Mouse (Mus musculus): ENCODE measurements around the gene Hipk2.
A peak's percentile ranks its signal among the peaks of the same experiment; 100 is the strongest.

Hipk2 gene

DNA sequence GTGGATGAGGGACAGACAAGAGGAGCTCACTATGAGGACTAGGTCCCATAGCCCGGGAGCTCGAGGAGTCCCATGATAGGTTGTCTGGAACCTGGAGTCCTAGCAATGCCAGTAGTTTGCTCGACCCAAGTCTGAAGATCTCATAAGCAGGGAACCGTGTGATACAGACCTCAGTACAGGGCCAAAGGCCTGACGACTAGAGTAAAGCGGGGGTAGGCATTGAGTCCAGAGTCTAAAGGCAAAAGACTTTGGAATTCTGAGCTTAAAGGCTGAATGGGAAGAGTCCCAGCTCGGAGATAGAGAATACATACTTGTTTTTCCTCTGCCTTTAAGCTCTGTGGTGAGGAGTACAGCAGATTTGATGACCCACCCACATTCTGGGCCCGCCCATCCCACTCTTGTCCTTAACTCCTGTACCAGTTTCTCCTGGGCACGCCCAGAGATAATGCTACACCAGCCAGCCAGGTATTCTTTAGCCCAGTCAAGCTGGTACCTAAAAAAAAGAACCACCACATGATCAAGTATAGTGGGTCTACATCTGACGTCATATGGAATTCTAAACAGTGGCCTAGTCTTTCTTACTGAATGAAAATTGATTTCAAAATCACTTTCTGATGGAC lies 27.0 kb upstream of the Hipk2 start:
- no peak for DNase-seq (ENCODE audit: extremely low spot score, low spot score)

DNA sequence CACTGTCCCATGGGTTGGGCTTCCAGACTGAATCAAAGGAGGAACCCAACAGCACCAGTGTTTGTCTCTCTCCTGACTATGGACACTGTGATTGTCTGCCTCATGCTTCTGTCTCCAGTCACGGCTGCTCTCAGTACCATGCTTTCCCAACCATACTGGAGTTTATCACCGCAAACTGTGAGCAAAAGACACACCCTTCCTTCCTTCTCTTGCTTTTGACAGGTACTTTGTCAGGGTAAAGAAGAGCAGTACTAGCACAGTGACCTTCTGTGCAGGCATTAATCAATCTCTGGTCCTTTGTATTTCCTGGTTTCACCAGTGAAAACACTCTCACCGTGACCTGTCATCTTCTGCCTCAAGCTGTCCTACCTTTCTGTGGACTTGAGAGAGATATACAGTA lies 25.7 kb upstream of the Hipk2 start:
- DNase-seq (ENCODE audit: extremely low spot score, low spot score) = no peak

DNA sequence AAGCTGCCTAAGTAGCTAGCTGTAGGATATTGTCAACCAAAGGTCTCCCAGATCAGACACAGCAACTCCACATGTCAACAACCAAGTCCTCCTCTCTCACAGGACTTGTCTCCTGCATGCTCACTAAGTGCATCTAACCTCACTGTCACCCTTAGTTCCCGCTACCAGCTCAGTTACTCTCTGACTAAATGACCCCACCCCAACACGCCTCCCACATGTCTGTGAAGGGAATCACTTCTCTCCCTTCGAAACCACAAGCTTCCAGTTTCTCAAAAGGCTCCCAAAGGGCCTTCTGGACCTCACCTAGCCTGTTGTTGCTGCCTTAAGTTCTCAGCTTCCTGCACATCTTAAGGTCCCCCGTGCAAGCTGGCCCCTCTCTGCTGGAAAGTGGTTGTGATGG lies 25.2 kb upstream of the Hipk2 start:
- DNase-seq (ENCODE audit: extremely low spot score, low spot score) = no peak

DNA sequence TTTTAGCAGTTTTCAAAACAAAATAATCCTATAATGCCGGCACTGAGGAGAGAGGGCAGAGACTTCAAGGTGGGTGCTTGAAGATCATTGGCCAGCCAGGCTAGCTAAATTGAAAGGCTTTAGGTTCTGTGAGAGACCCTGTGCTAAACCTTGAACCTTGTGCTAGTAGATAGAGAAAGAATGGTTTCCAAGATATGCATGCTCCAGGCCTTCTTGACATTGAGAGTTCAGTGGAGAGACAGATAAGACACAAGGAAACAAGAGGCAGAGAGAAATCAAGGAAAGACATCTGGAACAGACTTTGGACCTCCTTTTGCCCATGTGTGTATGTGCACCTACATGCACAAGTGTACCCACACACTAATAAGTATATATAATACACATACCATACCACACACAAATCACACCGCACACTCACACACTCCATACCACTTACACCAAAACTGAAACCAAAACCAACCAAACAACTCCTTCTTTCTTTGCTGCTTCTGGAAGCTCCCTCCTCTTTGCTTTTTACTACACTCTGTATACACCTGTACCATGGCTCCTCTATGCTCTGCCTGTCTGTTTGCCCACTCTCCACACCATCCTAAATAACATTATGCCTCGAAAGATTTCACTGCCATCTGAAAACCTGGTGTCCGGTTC lies 24.6 kb upstream of the Hipk2 start:
- DNase-seq (ENCODE audit: extremely low spot score, low spot score) = no peak

DNA sequence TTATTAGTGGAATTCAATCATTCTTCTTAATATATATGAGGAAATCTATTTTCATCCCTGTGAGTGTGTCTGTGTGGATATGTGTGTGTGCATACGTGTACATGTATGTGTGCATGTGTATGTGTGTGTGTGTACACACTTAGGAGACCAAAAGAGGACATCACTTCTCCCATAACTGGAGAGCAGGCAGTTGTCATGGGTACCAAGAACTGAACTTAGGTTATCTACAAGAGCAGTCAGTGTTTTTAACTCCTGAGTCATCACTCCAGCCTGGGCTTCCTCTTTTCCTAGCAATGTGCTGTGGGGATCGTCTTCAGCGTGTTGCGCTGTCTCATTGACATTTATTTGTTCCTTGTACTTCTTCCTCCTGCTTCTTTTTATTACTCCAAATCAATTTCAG lies 24.1 kb upstream of the Hipk2 start:
- no peak for DNase-seq (ENCODE audit: extremely low spot score, low spot score)

DNA sequence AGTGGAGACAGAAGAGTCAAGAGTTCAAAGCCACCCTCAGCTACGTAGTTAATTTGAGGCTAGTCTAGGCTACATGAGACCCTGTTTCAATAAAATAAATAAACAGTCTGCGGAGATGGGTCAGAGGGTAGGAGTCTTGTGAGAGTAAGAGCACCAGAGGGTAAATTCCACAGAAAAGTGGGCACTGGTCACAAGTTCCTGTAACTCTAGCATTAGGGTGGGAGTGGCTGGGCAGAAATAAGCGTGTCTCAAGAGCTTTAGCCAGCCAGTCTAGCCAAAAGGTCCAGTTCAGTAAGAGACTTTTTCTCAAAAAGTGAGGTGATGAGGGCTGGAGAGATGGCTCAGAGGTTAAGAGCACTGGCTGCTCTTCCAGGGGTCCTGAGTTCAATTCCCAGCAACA lies 17.6 kb upstream of the Hipk2 start:
- DNase-seq (ENCODE audit: extremely low spot score, low spot score) = no peak

DNA sequence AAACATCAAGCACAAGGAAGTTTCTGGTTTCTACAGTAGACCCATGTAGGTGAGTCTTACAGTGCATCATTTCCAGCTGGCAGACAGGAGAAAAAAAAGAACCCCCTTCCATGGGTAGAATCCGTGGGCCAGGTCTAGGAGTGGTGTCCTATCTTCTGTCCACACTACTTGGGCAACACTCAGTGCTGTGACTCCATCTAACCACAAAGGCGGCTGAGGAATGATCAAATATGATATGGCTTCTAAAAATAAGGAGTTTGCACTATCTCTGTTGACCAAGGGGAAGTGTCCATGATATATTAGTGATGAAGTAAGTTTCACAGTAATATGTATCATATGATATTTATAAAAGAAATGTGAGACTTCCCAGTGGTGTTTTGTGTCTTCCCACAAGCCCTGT lies 16.1 kb upstream of the Hipk2 start:
- DNase-seq (ENCODE audit: extremely low spot score, low spot score) = no peak

DNA sequence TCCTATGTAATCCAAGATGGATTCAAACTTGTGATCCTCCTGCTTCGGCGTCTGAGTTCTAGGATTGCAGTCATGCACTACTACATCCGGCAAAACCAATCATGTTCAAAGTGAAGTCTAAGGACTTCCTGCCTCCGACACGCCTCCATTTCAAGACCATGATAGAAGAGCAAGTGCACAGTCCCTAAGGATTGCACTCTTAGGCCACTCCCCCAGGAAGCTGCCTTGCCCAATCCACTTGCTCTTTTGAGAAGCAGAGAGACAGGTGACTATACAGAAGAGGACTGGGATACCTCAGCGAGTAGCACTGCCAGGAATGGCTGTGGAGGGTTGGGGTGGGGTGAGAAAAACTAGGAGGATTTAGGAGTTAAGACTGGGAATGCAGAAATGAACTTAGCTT lies 13.2 kb upstream of the Hipk2 start:
- no peak for DNase-seq (ENCODE audit: extremely low spot score, low spot score)

DNA sequence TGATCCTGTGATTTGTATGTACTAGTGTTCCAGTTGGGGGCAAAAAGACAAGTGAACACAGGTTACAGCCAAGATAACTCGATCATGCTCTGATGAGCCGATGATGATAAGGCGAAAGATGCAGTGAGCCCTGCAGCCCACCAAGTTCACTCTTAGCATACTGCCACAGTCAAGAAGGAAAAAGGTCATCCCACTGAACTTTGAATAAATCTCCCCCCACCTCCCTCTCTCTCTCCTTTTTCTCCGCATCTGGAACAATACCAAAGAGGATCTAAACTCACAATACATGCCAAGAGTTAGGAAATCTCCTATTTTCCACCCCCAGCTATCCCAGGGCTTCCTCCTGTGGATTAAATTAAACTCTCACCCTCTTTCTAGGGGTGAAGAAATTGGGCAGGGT lies 11.5 kb upstream of the Hipk2 start:
- no peak for DNase-seq (ENCODE audit: extremely low spot score, low spot score)

DNA sequence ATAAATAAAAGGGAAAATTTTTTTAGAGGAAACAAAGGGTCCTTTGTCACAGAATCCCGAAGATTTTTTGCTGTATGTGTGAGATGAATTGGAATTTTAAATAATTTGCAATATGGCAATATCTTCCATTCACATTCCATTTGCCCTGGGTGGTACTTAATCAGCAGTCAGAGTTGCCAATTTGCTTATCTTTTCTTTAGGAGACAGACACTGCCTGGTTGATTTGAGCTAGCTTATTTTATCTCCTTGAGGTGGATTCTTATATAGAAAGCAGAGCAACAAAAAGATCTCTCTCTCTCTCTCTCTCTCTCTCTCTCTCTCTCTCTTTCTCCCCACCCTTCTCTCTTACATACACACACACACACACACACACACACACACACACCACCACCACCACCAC lies 9.2 kb upstream of the Hipk2 start:
- DNase-seq (ENCODE audit: extremely low spot score, low spot score) = no peak

DNA sequence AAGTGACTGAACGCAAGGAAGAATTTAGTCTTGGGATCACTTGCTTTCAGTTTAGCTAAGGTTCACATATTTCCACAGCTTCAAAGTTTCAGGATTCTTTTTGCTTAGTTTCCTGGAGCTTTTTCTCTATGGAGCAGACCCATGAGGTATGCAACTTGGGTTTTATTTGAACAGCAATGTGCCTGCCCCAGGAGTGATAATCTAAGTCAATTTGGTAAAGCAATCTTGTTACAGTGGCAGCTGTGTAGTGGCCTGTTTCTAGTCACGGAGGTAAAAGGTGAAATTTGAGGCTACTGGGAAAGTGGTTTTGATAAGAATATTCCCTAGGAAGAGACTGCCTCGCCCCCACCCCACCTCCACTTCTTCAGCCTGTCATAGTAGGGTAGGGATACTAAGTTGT lies 8.5 kb upstream of the Hipk2 start:
- no peak for DNase-seq (ENCODE audit: extremely low spot score, low spot score)

DNA sequence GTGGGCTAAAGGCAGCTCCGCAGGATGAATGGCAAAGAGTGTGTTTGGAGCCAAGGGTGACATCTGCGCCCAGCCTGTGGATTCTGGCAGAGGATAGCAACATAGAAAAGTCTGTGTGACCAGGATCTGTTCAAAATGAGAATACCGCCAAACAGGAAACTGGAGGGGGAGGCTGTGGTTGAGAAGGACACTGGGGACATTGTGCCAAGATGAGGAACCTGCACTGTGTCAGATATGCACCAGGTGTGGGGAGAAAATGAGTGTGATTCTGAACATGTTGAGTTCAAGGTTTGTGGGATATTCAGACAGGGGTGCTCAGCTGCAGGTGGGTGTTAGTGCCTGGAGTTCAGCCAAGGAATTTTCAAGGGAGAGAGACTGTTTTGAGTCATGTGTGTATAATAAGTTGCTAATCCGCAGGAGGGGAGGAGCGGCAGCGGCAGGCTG lies 6.8 kb upstream of the Hipk2 start:
- DNase-seq (ENCODE audit: extremely low spot score, low spot score) = no peak

DNA sequence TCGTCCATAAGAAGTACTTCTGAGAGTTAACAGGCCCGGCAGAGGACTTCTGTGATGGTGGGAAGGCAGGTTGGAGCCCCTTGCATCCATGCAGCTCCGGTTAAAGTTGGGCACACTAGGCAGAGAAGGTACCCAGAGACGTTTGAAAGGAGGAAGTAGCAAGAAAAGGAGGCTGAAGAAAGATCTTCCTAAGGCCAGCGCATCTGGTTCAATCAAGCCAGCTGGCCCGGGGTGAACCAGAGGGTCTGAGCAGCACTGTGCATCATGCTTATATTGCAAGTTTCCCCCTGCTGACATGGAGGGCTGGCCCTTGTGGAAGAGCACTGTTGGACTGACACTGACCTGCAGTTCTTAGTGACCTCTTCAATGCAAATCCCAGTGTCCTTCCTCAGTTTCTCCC lies 6.0 kb upstream of the Hipk2 start:
- no peak for DNase-seq (ENCODE audit: extremely low spot score, low spot score)

DNA sequence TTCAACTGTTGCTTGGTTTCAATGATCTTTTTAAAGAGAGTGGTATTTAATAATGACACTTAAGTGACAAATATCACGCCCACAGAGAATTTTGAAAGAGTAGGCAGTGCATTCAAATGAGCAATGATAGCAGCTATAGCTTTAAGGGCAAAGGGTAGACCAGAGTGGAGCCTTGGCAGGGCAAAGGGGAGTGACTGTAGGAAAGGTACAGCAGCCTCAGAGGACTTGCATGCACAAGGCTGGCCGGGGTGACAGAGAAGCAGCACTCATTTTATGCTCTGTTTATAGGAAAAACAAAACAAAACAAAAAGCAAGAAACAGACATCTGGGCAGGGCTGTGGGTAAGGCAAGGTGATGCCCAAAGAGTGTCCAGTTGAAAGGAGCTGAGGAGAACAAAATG lies 5.5 kb upstream of the Hipk2 start:
- DNase-seq (ENCODE audit: extremely low spot score, low spot score) = no peak

DNA sequence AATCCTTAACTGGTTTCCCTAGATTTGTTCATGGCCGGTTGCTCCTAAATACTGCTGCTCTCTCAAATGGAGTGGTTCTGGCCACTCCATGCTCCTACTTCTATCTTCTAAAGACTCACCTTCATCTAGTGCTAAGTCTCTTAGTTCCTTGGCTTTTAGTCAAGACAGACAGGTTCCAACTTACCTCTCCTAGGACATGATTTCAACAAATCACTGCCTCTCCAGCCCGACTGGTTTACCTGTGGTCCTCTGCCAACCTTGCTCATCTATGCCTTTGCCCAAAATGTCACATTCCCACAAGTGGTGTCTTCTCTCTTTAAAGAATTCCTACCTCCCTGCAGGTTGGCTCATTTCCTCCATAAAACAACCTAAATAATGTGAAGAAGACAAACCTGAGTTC lies 1.7 kb upstream of the Hipk2 start:
- DNase-seq (ENCODE audit: extremely low spot score, low spot score) = no peak

DNA sequence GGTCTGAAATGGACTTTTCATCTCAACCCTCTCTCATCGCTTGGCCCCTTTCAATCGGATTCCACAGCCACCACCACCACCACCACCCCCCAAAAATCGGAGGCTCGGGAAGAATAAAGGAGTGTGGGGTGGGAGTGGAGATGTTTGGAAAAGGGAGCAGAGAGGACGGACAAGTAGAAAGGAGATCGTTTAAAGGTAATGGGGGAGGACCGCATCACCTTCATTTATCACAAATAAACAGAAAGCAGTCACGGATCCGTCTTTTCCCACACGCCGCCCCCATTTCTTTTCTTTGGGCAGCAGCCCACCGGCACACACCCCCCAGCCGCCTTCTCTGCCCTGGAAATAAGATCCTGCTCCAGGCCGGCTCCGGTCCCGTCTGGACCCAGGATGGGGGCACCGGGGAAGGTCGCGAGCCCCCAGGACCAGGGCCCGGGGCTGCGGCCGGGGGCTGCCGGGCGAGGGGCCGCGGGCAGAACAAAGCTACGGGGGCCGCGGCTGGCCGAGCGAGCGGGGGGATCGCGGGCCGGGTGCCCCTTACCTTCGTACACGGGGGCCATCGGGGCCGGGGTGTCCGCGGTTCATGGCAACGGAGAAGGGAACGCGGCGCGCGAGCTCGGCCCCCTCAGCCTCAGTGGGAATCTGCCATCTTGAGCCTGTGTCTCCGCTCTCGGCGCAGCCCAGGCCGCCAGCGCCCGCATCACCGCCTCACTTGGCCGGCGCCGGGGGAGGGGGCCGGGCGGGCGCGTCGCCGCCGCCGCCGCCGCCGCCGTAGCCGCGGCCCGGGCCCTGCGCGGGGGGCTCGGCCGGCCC lies 501 bp downstream of the Hipk2 start, which contains the start of gene Tbxas1:
Gene Tbxas1, plus strand, starts transcription at position 147 of the 813 bp plus-strand sequence.
- DNase-seq (ENCODE audit: extremely low spot score, low spot score) = peak; percentile 75

DNA sequence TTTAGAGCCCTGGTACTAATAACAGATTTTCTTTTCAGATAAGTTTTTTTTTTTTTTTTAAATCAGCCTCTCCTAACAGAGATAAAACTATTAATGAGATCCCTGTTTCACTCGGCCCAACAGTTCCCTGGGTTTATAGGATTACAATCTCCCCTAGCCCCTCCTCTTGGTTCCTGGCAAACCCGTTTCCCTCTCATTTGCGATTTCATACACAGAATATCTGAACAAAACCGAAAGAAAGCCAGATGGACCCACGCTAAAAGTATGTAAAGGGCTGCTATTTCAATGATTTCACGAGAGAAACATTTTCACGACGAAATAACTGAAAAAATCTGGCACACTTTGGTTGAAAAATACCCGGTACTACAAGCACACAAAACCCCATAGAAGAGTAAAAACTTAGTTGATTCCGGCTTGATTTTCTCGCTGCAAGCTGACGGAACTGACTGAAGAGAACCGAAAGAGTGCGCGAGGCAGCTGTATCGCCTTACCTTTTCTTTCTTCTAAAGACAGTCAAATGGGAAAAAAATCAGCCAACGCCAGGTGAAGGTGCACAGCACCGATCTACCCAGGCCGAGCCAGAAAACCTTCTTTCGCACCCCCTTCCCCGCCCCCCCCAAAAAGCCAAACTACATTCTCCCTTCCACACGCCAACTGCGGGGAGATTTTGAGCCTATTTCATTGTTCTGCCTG lies 1.3 kb downstream of the Hipk2 start:
- peak; percentile 58 for DNase-seq (ENCODE audit: extremely low spot score, low spot score)

DNA sequence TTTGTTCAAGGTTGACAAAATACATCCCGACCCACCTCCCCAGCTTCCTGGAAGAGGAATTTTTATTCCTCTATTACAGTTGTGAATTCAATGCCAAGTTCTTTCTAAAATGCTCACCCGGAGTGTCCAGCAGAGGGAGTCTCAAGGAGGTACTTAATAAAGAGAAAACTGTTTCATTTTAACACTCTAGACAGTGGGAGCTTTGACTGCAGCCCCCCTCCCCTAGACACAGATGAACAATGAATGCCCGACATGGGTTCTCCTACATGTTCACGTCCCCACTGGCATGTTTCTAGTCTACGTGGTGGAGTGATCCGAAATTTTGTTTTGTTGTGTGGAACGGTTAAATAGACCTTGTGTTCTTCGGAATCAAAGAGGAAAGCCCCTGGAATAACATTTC lies 1.9 kb downstream of the Hipk2 start:
- DNase-seq (ENCODE audit: extremely low spot score, low spot score) = peak; percentile 65

DNA sequence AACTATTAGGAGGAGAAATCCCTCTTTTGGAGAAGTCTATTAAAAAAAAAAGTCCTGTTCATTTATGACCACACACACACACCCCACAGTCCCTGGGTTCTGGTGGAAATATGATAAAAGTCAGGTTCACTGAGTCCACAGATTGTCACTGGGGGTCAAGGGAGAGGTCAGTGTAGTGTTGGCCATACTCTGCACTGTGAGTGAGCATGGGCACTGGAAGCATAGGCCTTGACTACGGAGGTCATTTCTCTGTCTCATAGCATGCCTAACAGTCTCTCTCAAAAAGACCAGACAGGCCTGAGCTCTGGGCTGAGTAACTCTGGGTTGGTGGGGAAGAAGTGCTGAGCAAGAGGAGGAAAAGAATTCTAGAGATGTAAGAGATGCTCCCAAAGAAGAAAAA lies 2.6 kb downstream of the Hipk2 start:
- no peak for DNase-seq (ENCODE audit: extremely low spot score, low spot score)

DNA sequence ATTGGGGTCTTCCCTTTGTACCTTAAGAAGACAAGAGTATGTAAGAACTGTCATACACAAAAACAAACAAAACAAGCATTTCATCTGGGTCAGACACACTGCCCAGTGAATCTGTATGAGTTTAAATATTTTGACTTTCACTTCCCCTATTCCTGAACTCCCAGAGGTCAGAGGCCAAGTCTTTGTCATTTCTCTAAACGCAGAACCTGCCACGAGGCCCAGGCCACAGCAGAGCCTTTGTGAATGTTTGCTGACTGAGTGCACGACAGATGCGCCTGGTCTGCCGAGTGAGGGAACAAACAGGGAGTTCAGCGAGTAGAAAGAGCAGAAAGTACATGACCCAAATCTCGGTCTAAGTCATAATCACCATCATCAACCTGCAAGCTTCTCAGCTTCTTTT lies 4.9 kb downstream of the Hipk2 start:
- DNase-seq (ENCODE audit: extremely low spot score, low spot score) = peak; percentile 56

DNA sequence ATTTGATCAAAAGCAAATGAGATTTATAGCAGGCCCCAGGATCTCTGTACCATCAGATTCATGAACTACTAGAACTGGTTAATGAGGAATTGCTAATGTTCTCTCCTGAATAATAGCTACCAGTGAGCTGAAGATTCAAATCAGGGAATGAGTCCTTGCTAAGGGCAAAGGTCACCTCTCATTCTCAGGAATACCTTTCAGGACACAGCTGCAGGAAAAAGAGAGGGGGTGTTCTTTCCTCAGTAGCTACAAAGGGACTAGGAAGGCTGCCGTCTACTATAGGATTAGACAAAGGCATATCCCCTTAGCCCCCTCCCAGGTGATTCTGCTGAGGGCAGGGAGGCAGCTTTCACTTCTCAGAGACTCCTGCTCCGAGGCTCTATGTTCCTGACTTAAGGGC lies 5.9 kb downstream of the Hipk2 start:
- DNase-seq (ENCODE audit: extremely low spot score, low spot score) = no peak

DNA sequence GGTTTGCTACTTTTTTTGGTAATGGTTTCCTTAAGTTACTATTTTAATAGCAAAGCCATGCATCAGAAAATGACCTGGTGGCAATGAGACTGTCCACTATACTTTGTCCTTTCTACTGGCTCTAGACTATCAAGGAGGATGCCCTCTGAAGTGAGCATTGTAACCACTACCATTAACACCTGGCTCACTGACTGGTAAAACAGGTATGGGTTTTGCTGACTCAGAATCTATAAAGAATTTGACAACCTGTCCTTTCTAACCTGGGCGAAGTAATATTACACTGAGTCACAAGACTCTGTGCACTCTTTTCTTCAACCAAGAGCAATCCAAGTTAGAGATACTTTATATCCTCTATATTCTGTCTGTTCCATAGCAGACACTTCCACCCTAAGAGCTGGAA lies 7.0 kb downstream of the Hipk2 start:
- DNase-seq (ENCODE audit: extremely low spot score, low spot score) = no peak
